Mouse (Mus musculus): ENCODE measurements around the gene Ube2e2.

Gene Ube2e2

DNA sequence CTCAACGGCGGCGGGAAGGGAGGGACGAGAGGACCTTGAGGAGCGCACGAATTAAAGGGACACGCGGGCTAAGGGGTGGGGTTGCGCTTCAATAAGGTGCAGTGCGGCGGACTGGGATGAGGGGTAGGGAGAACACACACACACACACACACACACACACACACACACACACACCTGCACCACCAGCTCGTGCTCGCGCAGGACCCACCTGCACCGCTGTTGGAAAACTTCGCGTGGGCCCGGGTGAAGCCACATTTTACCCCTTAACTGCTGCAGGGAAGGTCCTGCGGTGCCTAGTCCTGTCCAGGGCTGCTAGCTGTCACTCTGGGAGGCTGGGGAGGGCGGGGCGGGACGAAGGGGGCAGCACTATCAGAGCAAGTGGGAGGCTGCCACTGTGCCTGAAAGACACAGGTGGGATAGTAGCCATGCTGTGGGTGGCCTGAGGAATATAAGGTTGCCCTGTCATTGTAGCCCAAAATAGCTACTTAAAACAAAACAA is at the start of gene Ube2e2:
Ube2e2 (minus strand) TSS at position 321 of the 499 bp plus-strand sequence.
- DNase-seq = no peak

DNA sequence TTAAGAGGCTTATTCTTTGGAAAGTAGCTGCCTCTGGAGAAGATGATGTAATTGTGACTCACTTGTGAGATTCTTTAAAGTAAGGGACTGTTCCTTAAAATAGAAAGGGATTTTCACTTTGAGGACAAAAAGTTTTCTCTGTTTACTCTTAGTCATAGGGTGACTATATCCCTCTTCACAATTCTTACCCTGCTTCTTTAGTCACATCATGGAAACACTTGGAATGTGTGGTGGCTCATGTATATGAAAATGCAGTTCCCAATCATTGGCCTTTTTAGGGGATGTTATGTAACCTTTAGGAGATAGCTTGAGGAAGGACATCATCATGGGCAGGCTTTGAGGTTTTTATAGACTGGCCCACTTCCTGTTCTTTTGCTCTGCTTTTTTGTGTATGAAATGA is 46.0 kb upstream of the Ube2e2 start:
- DNase-seq = no peak

DNA sequence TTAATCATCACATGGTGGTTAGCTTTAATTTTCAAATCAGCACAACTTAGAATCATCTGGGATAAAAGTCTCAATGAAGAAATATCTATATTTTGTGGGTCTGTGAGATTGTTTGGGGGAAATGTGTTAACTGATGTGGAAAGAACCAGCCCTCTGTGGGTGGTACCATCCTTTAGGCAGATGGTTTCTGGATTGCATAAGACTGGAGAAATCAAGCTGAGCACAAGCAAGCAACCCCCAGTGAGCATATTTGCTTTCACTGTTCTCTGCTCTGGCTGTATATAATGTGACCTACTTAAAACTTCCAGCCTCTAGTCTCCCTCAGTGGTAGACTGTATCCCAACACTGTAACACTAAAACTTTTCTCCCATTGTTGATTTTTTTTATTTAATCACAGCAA is 9.5 kb upstream of the Ube2e2 start:
- DNase-seq = no peak

DNA sequence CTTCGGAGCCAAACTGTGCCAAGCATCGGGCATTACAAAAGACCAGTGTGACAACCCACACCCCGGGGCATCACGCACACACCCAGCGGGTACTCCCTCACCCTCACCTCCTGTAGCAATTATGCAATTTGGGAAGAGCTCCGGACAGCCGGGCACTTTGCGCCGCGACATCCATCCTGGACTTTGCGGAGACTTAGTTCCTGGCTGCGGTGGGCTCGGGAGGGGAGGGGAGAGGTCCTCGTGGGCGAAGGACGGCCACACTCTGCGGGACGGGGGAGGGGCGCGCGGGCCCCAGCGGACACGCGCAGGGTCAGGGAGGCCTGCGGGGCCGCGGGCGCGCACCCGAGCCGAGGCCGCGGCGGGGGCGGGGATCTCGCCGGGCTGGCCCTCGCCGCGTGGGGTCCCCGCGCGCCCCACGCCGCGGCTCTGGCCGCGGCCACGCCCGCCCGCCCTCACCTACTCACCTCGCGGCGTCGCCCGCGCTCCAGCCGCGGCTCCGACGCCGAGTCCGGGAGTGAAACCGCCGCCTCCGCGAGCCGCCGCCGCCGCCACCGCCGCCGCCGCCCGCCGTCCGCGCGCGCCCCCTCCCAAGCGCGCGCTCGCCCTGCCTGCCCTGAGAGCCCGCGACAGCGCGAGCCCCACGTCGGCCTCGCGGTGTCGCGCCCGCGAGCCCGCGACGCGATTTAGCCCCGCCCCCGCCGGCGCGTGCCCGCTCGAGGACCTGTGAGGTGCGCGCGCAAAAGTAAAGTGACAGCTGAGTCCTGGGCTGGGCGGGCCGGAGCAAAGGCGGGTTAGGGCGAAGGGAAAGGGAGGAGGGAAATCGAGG is 733 bp downstream of the Ube2e2 start:
- DNase-seq = peak; percentile 92

DNA sequence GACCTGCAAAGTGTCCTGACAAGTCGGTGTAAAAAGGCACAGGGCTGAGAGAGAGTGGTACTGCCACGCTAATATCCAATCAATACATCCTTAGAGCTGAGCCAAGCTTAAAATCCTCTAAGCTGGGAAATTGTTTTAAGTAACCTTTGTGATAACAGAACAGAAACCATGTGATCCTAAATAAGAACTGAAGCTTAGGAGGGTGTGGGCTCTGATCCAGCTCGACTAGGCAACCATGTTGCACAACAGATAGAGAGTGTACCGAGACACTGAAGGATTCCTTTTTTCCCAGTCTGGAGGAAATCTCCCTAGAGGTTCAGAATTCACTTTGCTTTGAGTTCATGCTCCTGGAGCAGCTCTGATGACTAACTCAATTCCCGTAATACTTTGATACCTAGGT is 4.5 kb downstream of the Ube2e2 start:
- no peak for DNase-seq

DNA sequence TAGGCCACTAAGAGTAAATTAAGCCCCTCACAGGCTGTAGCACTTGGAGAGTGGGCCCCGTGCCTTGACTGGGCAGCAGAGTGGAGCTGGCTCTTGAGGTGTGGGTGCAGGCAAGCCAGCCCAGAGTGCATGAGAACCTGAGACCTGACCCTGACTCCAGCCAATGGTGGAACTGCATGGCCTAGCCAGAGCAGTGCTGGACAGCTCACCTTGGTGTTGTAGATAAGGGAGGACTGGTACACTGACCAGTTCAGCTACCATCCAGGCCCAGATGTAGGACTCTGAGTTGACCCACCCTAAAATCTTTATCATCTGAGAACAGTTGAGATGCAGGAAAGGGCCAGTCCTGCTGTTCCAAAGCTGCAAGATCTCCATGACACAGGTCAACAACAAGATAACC is 11.6 kb downstream of the Ube2e2 start:
- DNase-seq = no peak

DNA sequence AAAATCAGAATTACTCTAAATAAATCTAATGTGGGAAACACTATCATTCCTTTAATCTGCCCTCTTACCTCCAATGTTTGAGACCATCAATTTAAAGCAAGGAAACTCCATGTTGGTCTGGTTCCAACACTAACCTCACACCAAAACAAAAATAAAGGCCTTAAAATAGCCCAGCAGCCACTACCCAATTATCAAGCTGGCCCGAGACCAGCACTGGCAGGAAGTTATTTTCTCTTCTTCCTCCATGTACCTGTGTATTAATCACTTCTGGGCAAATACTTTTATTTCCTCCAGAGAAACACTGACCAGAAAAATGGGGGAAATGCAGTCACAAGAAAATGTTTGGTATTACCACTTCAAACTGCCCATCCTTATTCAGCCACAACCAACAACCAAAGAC is 23.4 kb downstream of the Ube2e2 start:
- DNase-seq = no peak

DNA sequence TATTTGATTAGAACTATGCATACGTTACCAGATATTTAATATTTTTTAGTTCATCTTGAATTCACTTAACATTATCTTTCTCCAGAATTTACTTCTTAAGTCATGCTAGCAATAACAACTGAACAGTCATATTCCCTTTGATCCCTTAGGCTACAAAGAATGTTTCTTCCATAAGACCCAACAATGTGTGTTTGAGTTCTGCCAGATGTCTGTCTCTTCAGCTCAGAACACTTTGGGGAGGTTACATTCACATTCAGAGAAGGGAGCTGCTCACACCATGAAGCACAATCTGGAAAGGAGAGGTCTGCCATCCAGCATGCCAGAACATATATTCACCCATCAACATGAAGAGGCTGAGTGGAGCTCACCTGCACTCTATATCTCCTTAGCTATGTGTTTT is 65.4 kb downstream of the Ube2e2 start:
- DNase-seq = no peak

DNA sequence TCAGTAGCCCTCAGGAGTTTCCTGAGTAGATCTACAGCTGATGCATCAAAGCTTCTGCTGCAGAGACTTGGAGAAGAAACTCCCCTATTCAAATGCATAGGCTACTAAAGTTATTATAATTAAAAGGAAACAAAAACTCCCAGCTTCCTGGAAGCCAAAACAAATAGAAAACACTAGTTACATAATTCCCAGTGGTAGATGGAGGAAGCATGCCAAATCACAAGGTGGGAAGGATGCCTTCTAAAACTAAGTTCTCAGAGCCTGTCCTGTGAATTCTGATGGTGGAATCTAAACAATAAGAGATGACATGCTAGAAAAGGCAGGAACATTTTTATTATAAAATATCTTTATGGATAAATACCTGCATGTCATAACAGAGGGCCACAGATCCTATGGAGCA is 67.3 kb downstream of the Ube2e2 start:
- DNase-seq = peak; percentile 21

DNA sequence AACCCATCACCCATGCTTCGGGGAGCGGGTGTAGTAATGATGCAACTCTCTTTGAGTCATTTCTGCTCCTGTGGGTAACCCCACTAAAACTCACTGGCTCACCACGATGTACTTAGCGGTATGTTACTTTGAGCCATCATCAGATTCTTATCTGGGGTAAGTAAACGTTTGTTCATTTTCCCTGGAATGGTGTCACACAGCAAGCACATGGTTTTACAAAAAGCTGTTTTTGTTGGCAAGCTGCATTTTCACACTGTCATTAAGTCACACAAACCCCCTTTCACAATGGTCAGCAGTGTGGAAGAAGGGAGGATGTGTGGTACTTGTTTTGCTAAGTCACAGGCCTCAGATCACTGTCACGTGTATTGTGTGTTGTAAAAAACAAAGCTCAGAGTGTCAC is 73.4 kb downstream of the Ube2e2 start:
- DNase-seq = no peak

DNA sequence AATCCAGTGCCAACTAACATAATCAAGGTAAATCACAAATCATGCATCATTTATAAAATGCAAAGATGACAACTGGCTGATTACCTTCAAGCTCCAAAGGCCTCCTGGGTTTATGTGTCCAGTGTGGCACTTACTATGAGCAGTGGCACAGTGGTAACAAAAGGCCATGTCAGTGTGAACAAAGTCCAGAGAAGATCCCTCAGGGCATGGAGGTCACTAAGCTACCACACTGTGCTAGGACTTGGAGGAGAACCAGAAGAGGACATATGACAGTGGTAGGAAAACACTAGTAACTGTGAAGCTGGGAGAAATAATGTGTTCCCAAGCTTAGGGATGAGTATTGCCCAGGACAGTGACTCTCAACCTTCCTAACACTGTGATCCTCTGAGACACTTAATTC is 97.2 kb downstream of the Ube2e2 start:
- DNase-seq = no peak

DNA sequence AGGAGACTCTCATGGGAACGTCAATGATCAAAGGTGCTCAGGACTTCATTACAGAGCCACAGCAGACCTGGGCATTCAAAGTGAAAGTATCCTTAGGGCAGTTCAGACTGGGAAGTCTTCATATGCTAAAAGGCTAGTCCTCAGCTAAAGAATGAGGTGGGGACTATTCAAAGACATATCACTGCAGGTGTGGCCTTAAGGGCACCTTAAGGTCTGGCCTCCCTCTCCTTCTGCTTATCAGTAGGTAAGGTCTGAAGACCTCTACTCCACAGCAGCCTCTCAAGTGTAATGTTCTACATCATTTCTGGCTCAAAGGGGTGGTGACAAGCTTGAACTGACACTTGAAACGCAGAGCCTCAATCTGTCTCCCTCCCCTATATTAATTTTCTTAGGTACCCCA is 98.3 kb downstream of the Ube2e2 start:
- no peak for DNase-seq

DNA sequence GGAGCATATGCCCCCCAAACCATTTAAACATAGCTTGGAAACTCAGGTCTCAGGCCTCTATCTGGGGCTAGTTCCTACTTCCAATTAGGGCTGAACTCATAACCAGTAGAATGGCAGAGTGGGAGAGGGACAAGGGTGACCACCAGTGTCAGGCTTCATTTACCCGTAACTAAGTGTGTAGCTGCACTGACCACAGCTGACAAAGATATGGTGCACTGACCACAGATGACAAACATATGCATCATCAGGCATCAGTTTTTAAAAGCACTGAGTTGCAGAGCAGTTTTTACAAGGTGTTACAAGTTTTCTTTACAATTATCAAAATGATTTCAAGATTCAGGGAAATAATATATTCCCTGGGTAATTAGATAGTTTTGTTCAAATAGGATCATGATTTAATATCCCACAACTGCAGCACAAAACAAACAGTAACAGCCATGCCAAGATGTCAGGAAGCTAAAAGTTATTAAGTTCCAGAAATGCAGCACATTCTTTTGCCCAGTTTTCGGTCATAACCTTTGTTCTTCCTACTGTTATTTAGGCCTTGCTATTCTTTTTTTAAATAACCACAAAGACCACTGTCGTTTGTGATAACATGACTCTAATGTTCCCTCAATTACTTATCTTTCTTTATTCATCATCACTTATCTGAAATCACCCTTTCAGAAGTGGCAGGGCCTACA is 114.9 kb downstream of the Ube2e2 start:
- no peak for DNase-seq

DNA sequence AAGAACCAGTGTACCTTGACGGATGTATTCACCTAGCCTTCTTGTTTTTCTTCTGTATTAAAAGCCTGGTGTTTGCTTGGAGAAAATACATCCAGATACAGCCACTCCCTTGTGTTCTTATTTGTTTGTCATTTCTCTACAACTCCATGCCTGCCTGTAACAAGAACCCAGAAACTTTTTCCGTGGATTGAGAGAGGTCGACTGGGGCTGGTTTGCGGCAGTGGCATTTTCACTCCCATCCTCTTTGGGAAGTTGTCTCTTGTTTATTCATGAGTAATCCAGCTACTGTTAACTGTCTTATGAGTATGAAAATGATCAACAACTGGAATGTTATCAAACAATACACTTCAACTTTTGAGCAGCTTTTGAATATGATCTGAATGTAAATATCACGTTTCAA is 115.8 kb downstream of the Ube2e2 start:
- no peak for DNase-seq

DNA sequence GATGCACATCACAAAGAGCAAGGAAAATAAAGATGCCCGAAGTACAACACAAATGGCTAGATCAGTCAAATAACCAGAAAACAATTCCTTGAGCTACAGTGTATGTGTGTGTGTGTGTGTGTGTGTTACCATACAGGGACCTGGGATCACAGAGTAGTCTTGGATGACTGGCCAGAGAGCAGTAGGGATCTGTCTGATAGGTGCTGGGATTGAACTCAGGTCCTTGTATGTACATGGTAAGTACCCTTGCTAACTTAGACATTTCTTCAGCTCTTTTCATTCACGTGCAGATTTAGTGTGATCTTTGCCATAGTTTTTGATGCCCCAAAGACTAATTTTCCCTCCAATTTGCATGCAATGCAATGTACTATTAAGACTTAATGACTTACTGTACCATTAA is 117.9 kb downstream of the Ube2e2 start:
- DNase-seq = no peak

DNA sequence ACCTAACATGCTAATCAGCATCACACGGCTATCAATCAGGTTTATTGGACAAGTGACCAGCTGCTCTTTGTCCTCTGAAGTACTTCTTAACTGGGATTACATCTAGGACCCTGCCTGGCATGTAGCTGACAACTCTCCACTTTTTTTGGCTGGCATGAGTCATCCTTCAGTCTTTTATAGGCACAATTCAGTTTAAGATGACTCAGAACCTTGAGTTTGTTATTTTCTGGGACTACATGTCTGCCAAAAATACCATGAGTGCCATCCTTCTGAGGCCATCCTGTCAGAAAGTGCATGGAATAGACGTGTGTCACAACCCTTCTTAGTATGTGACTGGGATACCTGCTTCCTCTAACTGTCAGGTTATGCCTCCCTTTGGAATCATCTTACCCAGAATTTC is 120.3 kb downstream of the Ube2e2 start:
- no peak for DNase-seq

DNA sequence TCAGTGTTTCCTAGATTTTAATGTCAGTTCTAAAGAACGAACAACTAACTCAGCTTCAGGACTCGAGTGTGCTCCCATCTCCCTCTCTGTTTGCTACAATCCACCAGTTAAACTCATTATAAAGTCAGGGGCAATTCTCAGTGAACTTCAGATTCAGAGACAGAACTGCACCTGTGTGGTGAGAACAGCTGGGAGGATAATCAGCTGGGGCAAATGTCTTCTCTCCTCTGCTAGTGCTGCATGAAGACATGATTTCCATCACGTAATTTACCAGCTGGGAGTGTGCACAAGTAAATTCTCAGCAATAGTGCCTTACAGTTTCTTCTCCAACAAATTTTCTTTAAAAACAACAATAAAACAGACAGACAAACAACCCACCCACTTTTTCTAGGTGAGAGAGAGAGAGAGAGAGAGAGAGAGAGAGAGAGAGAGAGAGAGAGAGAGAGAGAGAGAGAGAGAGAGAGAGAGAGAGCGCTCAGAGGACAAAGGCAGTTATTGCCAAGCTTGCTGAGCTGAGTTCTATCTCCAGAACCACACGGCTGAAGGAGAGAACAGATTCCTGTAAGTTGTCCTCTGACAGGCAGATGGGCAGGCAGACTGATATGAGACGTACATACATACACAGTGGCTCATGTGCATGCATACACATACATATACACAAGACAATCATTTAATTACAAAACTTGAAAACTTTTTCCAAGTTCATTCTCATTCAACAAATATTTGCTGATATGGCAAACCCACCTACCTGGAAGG is 134.3 kb downstream of the Ube2e2 start:
- no peak for DNase-seq

DNA sequence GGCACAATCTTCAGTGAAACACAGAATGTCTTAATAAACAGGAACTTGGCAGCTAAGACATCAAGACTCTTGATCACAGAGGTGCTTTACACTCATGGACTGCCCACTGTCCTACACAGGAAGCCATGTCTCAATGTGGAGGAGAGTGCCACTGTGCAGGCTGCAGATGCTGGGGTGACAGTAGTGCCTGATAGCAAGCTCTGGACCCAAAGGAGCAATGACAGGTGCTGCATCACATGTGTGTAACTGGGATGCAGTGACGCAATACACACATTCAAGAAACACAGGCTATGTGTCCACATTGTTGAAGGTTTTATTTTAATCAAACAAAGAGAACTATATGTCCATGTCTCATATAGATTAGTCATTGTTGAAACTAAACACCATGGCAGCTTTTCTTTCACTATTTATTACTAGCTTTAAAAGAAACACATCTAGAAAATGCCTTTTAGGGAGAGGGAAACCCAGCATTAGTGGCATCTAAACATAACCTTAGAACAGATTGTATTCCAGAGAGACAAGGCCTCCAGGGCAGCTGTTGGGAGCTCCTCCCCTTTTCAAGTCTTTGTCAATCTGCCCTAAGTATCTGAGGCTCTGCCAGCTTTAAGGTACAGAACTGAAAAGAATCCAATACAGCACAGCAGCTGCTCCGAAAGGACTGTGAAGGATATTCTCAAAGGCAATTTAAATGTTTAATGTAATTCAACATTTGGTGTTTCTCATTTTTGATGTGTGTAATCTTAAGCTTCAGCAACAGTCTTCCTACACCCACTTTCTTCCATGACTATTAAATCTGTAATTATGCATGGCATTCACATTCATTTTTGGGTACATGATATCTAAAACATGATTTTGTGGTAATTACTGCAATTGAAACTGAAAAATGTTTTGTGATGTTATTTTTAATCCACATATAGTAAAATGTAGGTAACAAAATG is 135.2 kb downstream of the Ube2e2 start:
- no peak for DNase-seq

DNA sequence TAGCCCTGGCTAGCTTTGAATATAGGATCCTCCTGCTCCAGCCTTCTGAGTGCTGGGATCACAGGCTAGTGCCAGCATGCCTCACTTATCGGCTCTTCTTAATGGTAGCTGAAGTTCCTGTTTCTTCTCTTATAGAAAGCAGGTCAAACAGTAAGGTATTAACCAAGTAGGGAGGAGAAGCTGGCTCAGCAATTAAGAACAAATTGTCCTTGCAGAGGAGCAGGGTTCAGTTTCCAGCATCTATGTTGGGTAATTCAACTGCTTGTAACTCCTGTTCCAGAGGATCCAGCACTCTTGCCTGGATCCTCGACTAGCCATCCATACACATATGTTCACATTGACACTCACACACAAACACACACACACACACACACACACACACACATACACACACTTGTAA is 136.1 kb downstream of the Ube2e2 start:
- no peak for DNase-seq

DNA sequence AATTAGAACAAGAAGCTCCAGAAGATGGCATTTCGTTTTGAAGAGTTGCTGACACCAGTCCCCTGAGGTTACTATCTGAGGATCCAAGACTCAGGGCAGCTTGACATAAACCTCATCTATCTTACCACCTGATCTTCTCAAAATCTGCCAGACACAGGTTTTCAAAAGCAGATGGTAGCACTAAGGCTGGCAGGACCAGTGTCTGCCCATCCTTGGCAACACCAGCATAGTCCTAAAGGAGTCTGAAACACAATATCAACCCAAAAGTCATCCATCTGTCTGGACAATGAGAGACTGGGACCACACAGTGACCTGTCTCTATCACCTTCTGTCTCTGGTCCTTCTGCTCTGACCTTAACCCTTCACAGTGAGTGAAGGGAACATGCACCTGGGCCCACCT is 138.7 kb downstream of the Ube2e2 start:
- DNase-seq = peak; percentile 45

DNA sequence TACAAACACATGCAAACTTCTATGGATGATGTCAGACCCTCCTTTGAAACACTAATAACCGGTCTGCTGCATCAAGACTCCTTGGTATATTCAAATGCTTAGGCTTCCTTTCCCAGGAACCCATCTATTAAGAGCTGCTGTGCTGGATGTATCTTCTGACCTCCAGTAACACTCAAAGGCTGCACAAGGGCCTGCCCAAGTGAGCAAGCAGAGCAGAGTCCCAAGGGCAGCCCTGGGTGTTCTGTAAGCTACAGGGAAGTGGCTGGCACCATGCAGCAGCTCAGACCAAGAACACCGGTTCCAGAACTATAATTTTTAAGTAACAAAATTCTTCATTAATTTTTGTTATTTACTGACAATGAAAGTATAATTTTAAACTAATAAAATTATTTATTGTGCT is 139.5 kb downstream of the Ube2e2 start:
- no peak for DNase-seq

DNA sequence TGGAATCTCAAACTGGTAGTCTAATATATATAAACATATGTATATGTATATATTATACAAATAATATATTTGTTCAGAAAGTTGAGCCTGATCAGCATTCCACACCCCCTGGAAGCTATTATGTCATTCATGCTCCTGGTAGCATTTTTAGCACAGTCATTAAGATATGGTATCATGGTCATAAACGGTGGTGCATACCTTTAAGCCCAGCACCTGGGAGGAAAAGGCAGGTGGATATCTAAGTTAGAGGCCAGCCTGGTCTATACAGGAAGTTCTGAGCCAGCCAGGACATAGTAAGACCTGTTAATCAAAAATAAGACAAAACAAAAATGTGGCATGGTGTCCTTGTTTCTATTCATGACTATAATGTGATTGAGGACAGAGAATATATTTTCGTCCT is 140.1 kb downstream of the Ube2e2 start:
- DNase-seq = no peak

DNA sequence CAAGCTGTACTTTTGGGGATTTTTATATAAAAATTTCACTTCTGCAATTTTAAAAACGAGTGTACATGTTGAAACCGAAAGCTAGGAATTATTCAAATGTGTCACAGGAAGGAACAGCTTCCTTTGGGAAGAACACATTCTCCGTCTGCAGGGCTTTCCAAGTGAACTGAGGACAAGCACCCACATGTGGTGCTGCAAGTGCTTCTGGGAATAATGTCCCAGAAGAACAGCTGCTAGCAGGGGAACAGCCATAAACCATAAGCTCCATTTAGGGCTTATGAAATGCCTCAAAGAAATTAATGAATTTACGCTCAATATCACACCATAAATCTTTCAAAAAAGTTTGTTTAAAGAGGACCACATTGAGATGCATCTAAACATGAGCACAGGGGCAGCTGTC is 162.9 kb downstream of the Ube2e2 start:
- DNase-seq = no peak

Data from cerebellum, adult 9-10 months (tissue).